Mouse (Mus musculus): ENCODE results near the gene Ror1.

GRCm38 (mm10) chr4:100291015-100291651 is 195.5 kb downstream of the Ror1 start:
- no peak for TF ChIP-seq CTCF (IDR thresholded peaks at IDR 0.05; ENCODE audit: low read depth, low read length)
- no peak for TF ChIP-seq POLR2A (IDR thresholded peaks at IDR 0.05; ENCODE audit: insufficient read depth, low read length)
